Mouse (Mus musculus) G1E (cell line): ENCODE data around the gene Cldn7.

Experiments used
- CTCF ChIP-seq: IDR thresholded peaks from 2 replicates; pipeline ENCODE4 v1.5.1; 2012; ENCODE audit warnings: low read depth, low read length, inconsistent platforms, mixed read lengths
- GATA1 ChIP-seq: IDR thresholded peaks from 2 replicates; pipeline ENCODE4 v1.6.1; 2012; ENCODE audit warnings: borderline replicate concordance, low read length, inconsistent platforms, mixed read lengths
- POLR2AphosphoS5 ChIP-seq: IDR thresholded peaks from 2 replicates; pipeline ENCODE4 v1.6.1; 2012; ENCODE audit warnings: low read depth, low read length, inconsistent platforms; ENCODE audit not compliant: insufficient replicate concordance
- TAL1 ChIP-seq: conservative IDR thresholded peaks from 2 replicates; pipeline ENCODE4 v1.6.1; 2012; ENCODE audit warnings: low read depth, low read length, inconsistent platforms, mixed read lengths

GRCm38 (mm10) chr11:69979827-69980195, 15.2 kb downstream of the Cldn7 start:
- no peak for TF ChIP-seq CTCF
- TF ChIP-seq TAL1, result no peak
- no peak for TF ChIP-seq POLR2AphosphoS5
- TF ChIP-seq GATA1, result no peak
